Mouse (Mus musculus) frontal cortex, adult (tissue): ENCODE measurements around the gene Ptprj.

ENCODE experiments used
- ATAC-seq: cut with Nextera tagmentation; 2 replicates; pipeline ENCODE4 v1.9.2; 2017; ENCODE audit warnings: mild to moderate bottlenecking, moderate library complexity, mixed read lengths; ENCODE audit not compliant: low TSS enrichment

Gene Ptprj

DNA sequence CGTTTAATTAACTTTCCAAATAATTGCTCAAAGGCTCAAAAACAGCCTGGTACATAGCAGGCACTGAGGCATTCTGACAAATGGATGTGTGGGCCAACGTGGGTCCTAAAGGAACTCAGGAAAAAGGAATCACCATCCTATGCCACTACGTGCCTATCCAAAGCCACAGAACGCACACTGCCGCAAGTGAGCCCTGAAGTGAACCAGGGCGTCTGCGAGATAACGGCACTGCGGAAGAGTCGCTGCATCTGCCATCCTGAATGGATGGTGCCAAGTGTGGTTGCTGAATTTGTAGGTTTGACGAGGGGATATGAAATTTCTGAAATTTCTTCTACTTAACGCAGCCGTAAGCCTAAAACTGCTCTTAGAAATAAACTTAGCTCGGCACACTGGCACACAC, 54.6 kb downstream of the Ptprj start:
- ATAC-seq = peak; percentile 21

DNA sequence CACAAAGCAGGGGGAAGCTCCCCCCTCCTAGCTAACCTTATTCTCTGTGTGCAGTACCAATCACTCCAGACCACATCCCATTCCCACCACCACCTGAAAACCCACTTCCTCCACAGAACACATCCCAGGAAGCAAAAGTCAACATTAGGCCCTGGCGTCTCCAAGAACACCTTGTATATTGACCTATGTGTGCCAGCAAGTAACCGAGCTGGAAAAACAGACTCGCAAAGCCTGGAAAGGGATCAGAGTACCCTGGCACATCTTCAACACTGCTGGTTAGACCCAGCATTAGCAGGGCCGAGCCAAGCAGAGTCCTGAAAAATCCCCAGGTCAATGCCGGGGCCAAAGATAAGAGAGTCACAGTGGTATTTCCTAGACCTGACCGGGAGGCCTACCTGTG, 58.0 kb downstream of the Ptprj start:
- ATAC-seq = no peak

DNA sequence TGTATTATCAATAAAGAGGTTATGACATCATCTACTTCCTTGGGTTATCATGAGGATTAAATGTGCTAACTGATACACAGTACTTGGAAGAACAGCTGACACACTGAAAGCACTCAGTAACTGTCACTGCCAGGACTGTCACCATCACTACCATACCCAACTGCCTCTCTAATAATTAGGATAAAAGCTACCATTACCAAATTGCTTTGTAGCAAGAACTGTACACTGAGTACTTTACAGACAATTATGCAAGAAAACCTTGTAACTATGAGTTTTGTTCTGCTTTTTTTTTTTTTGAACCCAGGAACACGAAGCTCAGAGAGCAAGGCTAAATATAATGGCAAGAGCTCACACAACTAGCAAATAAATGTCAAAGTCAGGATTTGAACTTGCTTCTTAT, 58.5 kb downstream of the Ptprj start:
- ATAC-seq = no peak

DNA sequence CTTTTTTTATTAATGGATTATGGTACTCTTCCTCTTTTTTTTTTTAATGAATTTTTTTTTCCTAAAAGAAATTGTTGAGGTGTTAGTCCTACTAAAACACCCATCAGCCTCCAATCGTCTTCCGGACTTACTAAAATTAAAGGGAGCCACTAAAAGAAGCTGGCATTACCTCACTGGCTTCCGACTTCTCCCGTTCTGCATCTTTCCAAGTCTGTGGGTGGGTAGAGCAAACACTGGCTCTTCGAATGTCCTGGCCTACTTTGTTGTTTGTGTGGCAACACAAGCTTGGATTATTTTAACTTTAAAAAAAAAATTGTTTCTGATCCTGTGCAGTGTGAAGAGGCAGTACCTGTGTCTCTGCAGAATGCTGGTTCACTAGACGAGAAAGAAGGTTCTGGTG, 62.2 kb downstream of the Ptprj start:
- ATAC-seq = peak; percentile 85

DNA sequence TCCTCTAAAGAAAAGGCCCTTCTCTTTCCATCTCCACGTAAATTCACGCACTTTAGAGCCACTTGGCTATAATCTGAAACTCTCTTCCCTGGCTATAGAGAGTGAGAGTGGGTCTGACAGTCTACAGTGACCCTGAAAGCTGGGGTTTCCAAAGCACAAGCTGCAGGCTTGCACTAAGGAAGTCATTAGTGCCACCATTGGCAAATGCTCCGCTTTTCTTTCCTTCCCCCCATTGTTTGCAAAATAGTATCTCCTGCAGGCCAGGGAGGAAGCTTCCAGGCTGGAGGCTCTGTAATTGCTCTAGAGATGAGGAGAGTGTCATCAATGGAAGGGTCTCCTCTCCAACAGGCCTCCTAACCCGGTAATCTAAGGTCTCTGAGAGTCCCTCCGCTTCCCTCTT, 65.5 kb downstream of the Ptprj start:
- no peak for ATAC-seq

DNA sequence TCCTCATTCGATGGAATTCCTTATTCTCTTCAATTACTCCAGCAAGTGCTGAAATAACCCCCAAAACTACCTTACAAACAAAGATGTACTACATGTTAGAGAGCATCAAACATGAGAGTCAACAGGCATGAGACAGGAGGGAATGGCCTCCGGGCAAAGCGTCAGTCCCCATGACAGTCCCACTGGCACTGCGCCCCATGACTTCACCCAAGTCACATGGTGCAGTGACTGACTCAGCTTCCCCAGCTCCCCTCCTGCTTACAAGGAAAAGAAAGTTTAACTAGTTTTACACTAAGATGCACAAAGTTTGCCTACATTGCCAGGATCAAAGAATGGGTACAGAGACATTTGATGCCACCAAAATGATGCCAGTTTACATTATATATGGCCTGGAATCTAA, 71.2 kb downstream of the Ptprj start:
- ATAC-seq = no peak

DNA sequence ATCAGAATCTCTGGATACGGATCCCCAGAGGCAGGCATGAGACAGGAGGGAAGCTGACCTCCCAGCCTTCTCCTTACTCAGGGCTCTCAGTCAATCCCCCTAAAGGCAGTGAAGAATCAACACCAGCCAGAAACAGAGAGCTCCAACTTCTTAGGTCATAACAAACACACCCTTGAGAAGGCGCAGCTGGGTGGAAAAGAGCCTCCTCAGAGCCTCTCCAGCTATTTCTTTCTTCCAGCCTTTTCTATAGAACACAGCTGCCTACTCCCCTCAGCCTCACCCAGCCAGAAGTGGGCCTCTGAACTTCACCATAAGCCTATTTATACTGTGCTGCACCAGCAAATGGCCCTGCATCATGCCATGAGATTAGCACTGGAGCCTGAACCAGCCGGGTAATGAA, 74.3 kb downstream of the Ptprj start:
- ATAC-seq = no peak

DNA sequence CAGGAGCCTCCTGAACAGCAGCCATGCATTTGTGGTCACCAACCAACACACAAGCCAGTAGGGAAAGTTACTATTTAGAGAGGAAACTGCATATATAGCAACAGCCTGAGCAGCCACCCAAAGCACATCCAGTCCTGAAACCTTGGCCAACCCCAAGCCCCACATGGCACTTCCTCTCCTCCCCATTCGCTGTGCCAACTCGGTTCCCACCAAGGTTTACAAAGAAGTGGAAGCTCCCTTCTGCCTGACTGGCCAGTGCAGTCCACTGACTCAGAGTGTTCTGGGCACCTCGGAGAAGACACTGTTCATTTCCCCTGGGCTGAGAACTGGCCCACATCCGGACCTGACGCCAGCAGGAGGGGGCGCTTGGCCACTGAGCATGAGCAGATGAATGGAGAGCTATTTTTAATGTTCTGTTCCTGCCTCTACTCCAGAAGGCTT, 75.7 kb downstream of the Ptprj start:
- ATAC-seq = peak; percentile 68

DNA sequence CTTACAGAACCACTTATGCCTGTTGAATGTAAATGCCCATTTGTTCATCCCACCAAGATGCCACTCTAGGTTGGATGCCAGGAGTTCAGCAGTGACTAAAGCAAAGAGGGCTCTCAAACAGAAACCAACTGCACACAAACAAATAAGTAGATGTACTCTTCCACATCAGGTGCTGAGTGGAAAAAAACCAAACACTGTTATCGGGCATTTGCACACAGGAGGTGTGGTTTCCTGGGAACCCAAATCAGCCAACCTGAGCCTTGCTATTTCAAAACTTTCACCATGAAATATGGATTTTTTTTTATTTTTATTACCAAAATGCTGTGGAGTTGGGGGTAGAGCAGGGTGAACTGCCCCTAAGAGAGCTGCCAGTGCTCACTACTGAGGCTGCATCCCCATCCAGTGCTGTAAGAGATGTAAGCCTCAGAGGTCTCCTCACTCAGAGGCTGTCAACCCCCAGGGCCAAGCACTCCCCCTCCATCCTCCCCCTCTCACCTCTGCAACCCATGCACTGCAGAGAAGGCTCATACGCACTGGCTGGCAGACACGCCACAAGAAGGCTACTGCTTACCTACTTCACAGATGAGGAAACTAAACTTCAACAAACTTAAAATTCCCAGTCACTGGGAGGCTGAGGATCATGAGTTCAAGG, 77.1 kb downstream of the Ptprj start:
- no peak for ATAC-seq

DNA sequence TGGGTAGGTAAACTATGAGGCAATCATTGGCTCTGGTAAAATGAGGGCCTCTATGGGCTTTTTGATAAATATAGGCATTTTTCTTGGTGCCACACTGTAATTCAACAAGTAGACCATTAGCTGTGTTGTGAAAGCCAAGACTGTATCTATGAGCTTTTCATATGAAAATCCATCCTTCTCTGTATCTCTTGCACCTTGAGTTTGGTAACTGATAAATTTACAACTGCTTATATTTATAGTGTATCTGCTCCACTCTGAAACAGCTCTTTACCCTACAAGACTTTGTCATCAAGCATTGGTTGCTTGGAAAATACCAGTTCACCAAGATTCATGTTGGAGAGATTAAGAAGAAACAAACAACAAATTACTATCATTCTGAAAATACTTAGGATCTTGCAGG, 77.7 kb downstream of the Ptprj start:
- no peak for ATAC-seq

DNA sequence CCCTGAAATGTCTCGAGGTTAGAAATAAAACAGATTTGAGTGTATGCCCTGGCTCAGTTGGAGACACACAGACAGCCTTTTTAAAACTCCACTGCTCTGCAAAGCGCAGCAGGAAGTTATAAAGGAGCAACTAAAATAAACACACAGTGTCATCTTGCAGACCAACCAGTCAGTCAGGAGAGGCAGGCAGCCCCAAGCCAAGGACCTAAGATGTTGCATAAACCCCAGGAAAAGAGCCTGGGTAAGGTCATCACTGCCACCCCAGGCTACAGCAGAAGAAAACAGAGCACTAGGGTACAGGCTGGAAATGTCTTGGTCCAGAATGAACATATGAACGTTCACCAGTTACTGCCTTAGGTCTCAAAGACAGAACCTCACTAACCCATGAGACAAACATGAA, 78.7 kb downstream of the Ptprj start:
- ATAC-seq = no peak

DNA sequence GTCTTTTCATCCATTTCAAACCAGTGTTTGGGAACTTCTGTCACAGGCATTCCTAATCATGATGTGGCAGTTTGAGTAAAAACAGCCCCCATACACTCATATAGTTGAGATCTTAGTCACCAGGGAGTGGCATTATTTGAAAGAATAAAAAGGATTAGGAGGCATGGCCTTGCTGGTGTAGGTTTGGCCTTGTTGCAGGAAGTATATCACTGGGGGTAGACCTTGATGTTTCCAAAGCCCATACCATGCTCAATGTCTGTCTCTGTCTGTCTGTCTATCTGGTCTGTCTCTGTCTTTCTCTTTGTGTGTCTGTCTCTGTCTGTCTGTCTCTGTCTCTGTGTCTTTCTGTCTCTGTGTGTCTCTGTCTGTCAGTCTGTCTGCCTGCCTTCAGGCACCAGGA, 79.6 kb downstream of the Ptprj start:
- ATAC-seq = no peak

DNA sequence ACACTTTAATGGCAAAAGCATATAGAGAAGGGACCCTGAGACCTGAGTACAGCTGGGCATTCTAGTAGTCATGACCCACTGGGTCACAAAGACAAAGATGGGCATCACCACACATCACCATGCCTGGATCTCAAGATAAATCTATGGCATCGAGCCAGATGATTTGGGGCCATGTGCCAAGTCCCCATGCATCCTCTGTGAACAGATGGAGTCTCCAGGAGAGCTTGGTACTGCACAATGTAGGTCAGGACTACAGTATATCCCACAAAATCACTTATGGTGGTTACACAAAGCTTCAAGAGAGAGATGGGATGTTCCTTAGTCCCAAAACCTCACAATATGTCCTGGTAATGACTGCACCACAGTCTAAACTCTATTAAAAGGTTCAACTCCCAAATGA, 81.4 kb downstream of the Ptprj start:
- peak; percentile 51 for ATAC-seq

DNA sequence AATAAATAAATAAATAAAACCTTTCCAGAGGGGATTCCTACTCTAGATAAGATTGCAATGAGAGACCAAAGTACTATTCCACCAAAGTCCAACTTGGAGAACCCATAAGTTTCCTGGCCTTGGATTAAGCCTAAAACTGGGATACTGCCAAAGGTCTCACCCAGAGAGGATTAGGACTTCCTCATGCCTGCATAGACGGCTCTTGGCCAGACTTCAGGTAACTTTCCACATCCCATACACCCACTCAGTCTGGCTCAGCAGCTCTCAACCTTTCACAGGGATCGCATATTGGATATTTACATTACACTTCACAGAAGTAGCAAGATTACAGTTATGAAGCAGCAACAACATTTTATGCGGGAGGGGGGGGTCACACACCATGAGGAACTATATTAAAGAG, 82.9 kb downstream of the Ptprj start:
- ATAC-seq = no peak

DNA sequence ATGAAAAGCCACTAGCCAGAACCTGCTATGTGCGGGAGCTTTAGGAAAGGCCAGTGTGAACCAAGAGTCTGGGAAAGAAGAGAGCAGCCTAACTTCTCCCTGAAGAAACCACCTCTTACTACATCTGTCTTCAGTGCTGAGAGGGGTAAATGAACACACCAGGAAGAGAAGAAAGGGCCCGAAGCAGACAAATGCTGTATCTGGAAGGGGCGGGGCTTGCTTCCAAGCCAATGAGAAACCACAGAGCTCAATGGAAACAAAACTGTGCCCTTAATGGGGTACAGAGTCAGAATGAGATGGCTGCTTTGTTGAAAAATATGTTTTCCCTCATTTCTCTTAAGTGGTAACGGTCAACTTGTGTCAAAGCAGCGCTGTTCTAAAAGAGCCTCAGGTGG, 83.8 kb downstream of the Ptprj start:
- no peak for ATAC-seq

DNA sequence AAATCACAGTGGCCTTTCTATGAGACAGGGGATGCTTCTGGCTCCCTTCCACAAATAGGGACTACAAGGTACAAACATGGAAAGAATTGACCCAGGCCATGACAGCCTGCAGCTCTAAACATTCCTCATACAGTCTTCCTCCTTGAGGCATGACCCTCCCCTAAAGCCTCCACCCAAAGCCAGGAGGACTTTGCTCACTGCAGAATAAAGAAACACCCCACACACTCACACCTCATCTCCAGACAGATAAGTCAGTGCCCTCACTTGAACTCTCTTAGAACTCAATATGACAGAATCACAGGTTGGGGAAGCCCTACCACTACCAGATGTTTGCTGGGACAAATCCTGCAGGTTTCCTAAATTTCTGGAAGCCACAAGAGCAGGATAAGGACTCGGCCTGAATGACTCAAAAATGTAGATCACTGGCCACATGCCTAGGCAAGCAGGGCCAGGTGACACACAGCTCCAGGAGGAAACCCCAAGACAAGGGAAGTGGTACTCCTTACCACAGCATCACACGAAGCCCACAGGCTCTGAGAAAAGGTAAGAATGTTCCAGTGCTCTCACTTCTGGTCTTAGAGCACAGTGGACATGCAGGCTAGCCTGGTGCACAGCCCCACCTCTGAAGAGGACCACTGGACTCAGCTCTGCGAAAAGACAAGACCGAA, 84.3 kb downstream of the Ptprj start:
- no peak for ATAC-seq

DNA sequence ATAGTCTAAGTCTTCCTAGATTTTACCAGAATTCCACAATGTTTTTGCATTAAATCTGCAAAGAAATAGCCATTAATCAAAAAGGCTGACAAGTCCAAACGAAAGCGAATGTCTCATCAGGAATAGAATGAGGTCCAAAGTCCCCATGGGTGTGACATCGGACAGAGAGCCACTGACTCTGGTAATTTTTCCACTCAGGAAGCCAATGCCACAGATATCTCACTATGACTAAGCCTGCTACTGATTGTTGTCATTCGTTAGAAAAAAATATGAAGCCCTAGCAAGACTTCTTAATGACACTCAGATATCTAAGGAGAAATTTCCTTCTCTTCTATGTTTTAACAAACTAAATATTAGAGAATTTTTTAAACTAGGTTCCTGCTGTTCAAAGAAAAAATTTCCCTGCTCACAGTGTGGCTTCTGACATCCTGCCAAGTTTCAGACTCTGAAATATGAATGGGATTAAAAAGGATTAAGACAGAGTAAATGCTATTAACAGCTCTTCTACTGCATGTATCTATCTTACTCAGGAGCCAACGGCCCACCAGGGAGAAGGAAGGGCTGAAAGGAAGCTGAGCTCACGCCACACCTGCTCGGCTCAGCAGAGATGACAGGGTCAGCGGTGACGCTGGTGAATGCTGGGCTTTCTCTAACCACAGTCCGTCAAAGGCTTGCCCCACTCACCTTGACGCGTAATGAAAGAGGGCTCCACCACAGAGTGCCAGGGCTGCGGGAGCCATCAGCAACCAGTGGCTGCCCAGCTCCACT, 90.0 kb downstream of the Ptprj start:
- 0 out of 2 replicates have a peak, but pooled peaks have one; percentile 5 for ATAC-seq

DNA sequence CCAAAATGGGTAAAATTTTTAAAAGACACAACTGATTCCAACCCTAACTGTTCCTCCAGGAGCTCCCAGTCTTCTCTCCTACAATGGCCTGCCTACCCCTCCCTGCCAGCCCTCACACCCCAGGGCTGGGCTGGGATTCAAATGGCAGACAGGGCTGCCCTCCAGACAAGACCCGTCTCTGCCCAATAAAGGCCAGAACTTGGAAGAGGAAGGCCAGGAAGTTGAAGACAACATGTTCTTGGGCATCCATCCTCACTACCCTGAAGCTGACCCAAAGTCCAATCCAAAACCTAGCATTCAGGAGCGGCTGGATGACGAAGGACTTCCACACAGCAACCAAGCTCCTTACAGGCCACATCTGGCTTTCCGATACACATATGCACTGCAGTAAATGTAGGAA, 90.6 kb downstream of the Ptprj start:
- ATAC-seq = peak; percentile 31

DNA sequence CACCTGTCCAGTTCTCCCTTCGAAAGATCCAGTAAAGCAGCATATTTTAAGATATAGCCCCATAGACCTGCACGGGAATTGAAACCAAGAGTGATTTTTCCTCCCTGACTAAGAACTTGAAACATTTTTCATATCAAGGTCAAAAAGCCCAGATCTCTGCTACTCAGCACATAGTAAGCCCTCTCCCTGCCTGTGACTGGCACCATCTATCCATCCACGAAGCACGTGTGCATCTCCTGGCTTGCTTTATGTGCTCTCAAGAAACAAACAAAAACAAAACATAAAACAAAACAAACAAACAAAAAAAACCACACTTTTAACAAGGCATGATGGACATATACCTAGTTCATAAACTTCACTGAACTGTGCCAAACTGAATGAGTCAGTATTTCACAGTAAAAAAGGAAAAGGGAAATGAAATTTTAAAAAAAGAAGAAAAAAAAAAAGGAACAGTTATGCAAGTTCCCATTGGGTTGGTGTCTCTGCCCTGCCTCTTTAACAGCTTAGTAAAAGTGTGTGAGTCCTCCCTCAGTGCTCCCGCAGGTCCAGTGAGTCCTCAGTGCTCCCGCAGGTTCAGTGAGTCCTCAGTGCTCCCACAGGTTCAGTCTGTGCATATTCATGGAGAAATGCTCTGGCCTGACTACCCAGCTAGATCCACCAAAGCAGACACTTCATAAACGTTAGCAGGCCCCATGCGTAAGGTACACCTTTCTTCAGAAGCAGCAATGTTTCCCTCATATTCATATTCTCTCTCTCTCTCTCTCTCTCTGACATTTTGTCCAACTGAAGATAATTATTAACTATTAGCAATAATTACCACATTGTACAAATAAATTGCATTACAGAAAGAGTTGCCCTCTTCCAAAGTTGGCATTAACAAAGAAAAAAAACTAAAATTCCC, 91.5 kb downstream of the Ptprj start:
- peak; percentile 59 for ATAC-seq

DNA sequence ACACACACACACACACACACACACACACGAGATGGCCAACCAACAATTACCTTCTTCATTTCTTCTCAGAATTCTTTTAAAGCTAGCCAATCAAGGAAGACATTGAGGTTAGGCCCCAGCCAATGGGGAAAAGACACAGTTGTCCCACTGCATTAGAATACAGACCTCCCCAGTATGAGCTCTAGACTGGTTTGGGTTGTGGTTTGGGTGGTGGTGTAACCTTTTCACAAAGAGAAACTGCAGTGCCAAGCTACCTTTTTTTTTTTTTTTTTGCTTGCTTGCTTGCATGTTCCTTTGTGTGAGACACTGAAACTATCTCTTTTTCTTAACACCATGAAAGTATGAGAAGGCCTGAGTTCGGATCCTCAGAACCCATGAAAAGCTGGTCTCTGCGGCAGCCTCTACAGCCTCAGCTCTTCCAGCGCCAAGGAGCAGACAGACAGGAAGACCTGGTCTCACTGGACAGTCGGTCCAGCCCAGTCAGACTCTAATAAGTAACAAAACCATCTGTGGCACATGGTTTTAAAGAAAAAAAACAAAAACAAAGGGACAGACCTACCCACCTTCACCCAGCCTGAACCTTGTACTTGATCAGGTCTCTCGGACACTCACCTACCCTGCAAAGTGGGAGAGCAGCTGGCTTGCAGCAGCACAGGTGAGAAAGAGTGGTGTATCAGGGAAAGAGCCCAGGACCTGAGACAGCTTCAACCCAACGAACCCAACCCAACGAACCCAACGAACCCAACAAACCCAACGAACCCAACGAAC, 92.8 kb downstream of the Ptprj start:
- ATAC-seq = no peak

DNA sequence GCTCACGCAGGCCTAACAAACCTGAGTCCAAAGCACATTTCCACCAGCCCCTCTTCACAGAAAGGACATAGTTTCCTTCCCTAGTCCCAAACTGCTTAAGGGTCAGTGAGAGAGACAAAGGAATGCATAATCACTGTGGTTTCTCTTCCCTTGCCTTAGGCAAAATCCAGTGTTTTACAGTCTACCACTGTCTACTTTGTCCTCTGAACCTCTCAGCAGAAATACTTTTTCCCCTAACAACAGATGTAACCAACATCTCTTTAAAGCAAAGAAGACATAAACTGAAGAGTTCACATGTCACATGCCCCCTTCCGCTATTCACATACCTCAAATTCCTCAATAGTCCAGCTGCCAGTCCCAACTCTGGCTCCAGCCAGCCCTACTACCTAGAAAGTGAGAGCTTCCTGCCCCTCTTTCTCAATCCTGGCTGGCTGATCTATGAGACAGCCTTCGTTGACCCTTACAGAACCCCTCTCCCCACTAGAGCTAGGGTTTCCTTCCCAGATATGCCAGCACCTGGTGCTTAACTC, 94.2 kb downstream of the Ptprj start:
- no peak for ATAC-seq
